Mouse (Mus musculus) CH12.LX (cell line): ENCODE measurements at regions not wholly inside any gene's neighbourhood (a gene's known extent, or its start where the extent isn't known, plus 50 kb on each side); places are given as distances from the start of the nearest gene placed in this dataset.

Experiments
- DNase-seq: peaks from one replicate; pipeline ENCODE4 v3.0.0-alpha.2; 2013; ENCODE audit errors: extremely low read depth
- H3K27ac ChIP-seq: 2 replicates; pipeline ENCODE4 v1.5.1; 2012; ENCODE audit warnings: low read depth, mild to moderate bottlenecking, control low read depth, moderate library complexity; ENCODE audit not compliant: insufficient read depth
- H3K27me3 ChIP-seq: replicated peaks from 2 replicates; pipeline ENCODE3; 2012; ENCODE audit warnings: inconsistent platforms
- H3K36me3 ChIP-seq, 2 experiments: replicated peaks in 1 of 2; 2 replicates each; pipeline versions ENCODE3 to v1.6.1; 2012; ENCODE audit warnings: inconsistent platforms in 1 of 2, low read length in 1 of 2, mild to moderate bottlenecking in 1 of 2, mixed read lengths in 1 of 2, moderate library complexity in 1 of 2; ENCODE audit not compliant: control insufficient read depth in 1 of 2, insufficient read depth in 1 of 2
- H3K4me1 ChIP-seq, 2 experiments: 2 replicates each; pipeline ENCODE4 v1.6.1; 2012; ENCODE audit warnings: inconsistent platforms in 1 of 2, moderate library complexity in 1 of 2; ENCODE audit not compliant: insufficient read depth in 2 of 2, control insufficient read depth in 1 of 2
- H3K4me2 ChIP-seq: 2 replicates; pipeline ENCODE4 v1.6.1; 2012; ENCODE audit warnings: low read depth, mild to moderate bottlenecking, control low read depth; ENCODE audit not compliant: poor library complexity, insufficient read depth, severe bottlenecking
- H3K4me3 ChIP-seq, 3 experiments: fragments of 150-350 bp in 1 of 3; sonication (generic) in 1 of 3; replicated peaks in 1 of 3; 2 replicates each; pipeline versions ENCODE3 to v1.5.1; 2011 to 2012; ENCODE audit warnings: low read depth in 2 of 3, low read length in 2 of 3, mild to moderate bottlenecking in 2 of 3, moderate library complexity in 2 of 3, control low read depth in 1 of 3, improper control_type of control experiment in 1 of 3, inconsistent platforms in 1 of 3, mixed read lengths in 1 of 3; ENCODE audit not compliant: poor library complexity in 1 of 3
- H3K79me2 ChIP-seq: replicated peaks from 2 replicates; pipeline ENCODE4 v1.6.1; 2012; ENCODE audit warnings: mild to moderate bottlenecking, moderate library complexity; ENCODE audit not compliant: control insufficient read depth, poor library complexity, insufficient read depth, severe bottlenecking; ENCODE audit errors: extremely low read depth
- H3K9ac ChIP-seq: 2 replicates; pipeline ENCODE4 v1.6.1; 2012; ENCODE audit warnings: low read depth, mild to moderate bottlenecking, control low read depth, moderate library complexity; ENCODE audit not compliant: insufficient read depth
- H3K9me3 ChIP-seq: replicated peaks from 2 replicates; pipeline ENCODE3; 2012; ENCODE audit warnings: low read length, inconsistent platforms, mixed read lengths
- CHD1 ChIP-seq: IDR thresholded peaks from 2 replicates; pipeline ENCODE4 v1.6.1; 2012; ENCODE audit warnings: low read depth, low read length, improper control_type of control experiment, inconsistent platforms
- CTCF ChIP-seq, 2 experiments: IDR thresholded peaks in 1 of 2; conservative IDR thresholded peaks in 1 of 2; 2 replicates each; pipeline ENCODE4 v1.5.1; 2011 to 2012; ENCODE audit warnings: low read depth in 2 of 2, low read length in 2 of 2, improper control_type of control experiment in 1 of 2, inconsistent platforms in 1 of 2, mild to moderate bottlenecking in 1 of 2, moderate library complexity in 1 of 2
- ELF1 ChIP-seq: IDR thresholded peaks from 2 replicates; pipeline ENCODE4 v1.6.1; 2014; ENCODE audit warnings: low read depth, mild to moderate bottlenecking, inconsistent platforms, low read length, improper control_type of control experiment
- EP300 ChIP-seq: IDR thresholded peaks from 2 replicates; pipeline ENCODE4 v1.6.1; 2011; ENCODE audit warnings: low read length, improper control_type of control experiment
- ETS1 ChIP-seq: conservative IDR thresholded peaks from 2 replicates; pipeline ENCODE4 v1.6.1; 2012; ENCODE audit warnings: low read depth, mild to moderate bottlenecking, inconsistent platforms, low read length, improper control_type of control experiment, moderate library complexity
- HCFC1 ChIP-seq: IDR thresholded peaks from 2 replicates; pipeline ENCODE4 v1.6.1; 2012; ENCODE audit warnings: low read depth, mild to moderate bottlenecking, inconsistent platforms, low read length, improper control_type of control experiment
- IRF4 ChIP-seq: IDR thresholded peaks from 2 replicates; pipeline ENCODE4 v1.6.1; 2014; ENCODE audit warnings: low read depth, mild to moderate bottlenecking, inconsistent platforms, low read length, improper control_type of control experiment
- MAFK ChIP-seq: IDR thresholded peaks from 2 replicates; pipeline ENCODE4 v1.6.1; 2011; ENCODE audit warnings: low read length, improper control_type of control experiment; ENCODE audit not compliant: insufficient replicate concordance
- MAZ ChIP-seq: IDR thresholded peaks from 2 replicates; pipeline ENCODE4 v1.6.1; 2012; ENCODE audit warnings: low read depth, mild to moderate bottlenecking, inconsistent platforms, low read length, improper control_type of control experiment, moderate library complexity
- NELFE ChIP-seq: IDR thresholded peaks from 2 replicates; pipeline ENCODE4 v1.6.1; 2011; ENCODE audit warnings: low read depth, low read length, improper control_type of control experiment
- PAX5 ChIP-seq: IDR thresholded peaks from 2 replicates; pipeline ENCODE4 v1.6.1; 2012; ENCODE audit warnings: low read length, inconsistent platforms, mixed read lengths
- RAD21 ChIP-seq: IDR thresholded peaks from 2 replicates; pipeline ENCODE4 v1.6.1; 2011; ENCODE audit warnings: low read depth, mild to moderate bottlenecking, low read length, improper control_type of control experiment, moderate library complexity
- SMC3 ChIP-seq: IDR thresholded peaks from 2 replicates; pipeline ENCODE4 v1.6.1; 2011; ENCODE audit warnings: low read depth, low read length, improper control_type of control experiment
- TBP ChIP-seq: conservative IDR thresholded peaks from 2 replicates; pipeline ENCODE4 v1.6.1; 2011; ENCODE audit warnings: low read depth, low read length, improper control_type of control experiment
- TCF12 ChIP-seq: IDR thresholded peaks from 2 replicates; pipeline ENCODE4 v1.6.1; 2014; ENCODE audit warnings: low read depth, mild to moderate bottlenecking, inconsistent platforms, low read length, improper control_type of control experiment
- USF1 ChIP-seq: IDR thresholded peaks from 2 replicates; pipeline ENCODE4 v1.6.1; 2014; ENCODE audit warnings: low read depth, mild to moderate bottlenecking, inconsistent platforms, low read length, improper control_type of control experiment
- ZC3H11A ChIP-seq: IDR thresholded peaks from 2 replicates; pipeline ENCODE4 v1.6.1; 2012; ENCODE audit warnings: low read depth, mild to moderate bottlenecking, inconsistent platforms, low read length, improper control_type of control experiment
- ZNF384 ChIP-seq: IDR thresholded peaks from 2 replicates; pipeline ENCODE4 v1.6.1; 2012; ENCODE audit warnings: low read depth, low read length, improper control_type of control experiment, inconsistent platforms
- dilution Hi-C: fragments of 300-500 bp; cut with MboI; formaldehyde crosslinking; loops from 2 replicates; pipeline ENCODE4 v1.14.3; 2020; ENCODE audit warnings: low sequenced_read_pairs; ENCODE audit not compliant: extremely low pct_unique_long_range_greater_than_20kb, extremely low pct_ligation_motif_present
- in situ Hi-C: fragments of 300-500 bp; cut with MboI; formaldehyde crosslinking; loops from 3 replicates; pipeline ENCODE4 v1.14.3; 2019; ENCODE audit warnings: low sequenced_read_pairs, low pct_ligation_motif_present, low pct_unique_long_range_greater_than_20kb, mixed read lengths

DNA sequence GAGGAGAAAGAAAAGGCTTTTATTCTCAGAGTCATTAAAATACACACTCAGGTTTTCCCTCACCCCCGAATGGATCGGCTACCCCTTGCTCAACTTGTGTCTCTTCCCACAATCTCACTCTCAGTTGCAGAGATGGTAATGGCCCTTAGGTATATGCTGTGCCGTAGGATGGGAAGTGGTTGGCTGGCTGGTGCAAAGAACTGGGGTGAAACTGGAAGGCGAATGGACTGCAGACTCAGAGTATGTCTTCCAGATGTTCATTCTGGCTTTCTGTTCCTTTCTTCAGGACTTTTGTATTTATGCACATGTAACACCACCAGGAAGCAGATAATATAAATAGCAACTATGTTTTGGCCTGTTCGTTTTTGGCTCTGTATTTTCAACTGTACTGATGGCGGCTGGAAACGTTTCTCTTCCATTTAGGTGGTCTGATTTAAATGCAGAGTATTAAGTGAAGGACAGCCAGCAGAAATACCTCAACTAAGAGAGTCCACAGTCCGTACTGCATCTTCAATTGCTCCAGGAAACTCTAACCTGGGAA, 188.0 kb upstream of the Daam1 start:
- dilution Hi-C loops (no loop called here), in situ Hi-C loops (no loop called here)
- H3K4me2 ChIP-seq, result no peak overlapping the region

DNA sequence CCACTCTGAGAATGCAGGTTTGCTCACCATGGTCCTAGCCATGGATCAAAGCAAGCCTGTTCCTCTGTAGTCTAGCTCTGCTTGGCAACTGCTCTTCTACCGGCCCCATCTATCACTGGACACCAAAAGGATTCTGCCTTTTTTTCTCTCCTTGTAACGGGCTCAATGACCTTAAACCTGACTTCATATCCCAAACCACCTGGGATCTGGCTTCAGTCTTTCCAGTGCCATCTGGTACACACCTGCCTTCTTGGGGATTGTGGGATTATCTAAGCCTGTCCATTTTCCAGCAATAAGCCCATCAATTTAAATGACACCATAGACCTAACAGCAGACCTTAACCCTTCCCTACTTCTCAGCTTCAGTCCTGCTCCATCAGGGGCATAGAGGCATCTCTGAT, 179.6 kb upstream of the Daam1 start:
- H3K9ac ChIP-seq, result no peak overlapping the region
- H3K79me2 ChIP-seq, result no peaks in the 10 kb centered on the region
- no peaks in the 10 kb centered on the region for H3K27me3 ChIP-seq
- H3K4me2 ChIP-seq, result no peak overlapping the region
- no peak for TF ChIP-seq TBP
- TF ChIP-seq MAFK, result no peak
- no peak for TF ChIP-seq USF1
- no peak for TF ChIP-seq SMC3
- TF ChIP-seq IRF4, result no peak
- TF ChIP-seq EP300, result no peak
- no peak for TF ChIP-seq ELF1
- TF ChIP-seq NELFE, result no peak
- TF ChIP-seq HCFC1, result no peak
- no peak for TF ChIP-seq TCF12
- no peak overlapping the region for H3K4me3 ChIP-seq
- in situ Hi-C loops (no loop called here), dilution Hi-C loops (no loop called here)
- no peaks in the 10 kb centered on the region for H3K4me1 ChIP-seq
- H3K9me3 ChIP-seq, result no peaks in the 10 kb centered on the region
- no peak for DNase-seq
- no peak overlapping the region for H3K27ac ChIP-seq
- H3K36me3 ChIP-seq, result no peaks in the 10 kb centered on the region

More for the DNA sequence above, 188.0 kb upstream of the Daam1 start:
- no peaks in the 10 kb centered on the region for H3K79me2 ChIP-seq
- no peaks in the 10 kb centered on the region for H3K36me3 ChIP-seq
- no peaks in the 10 kb centered on the region for H3K9me3 ChIP-seq
- no peak overlapping the region for H3K4me3 ChIP-seq
- H3K27ac ChIP-seq, result no peak overlapping the region
- H3K27me3 ChIP-seq, result no peaks in the 10 kb centered on the region
- peaks cover 0 to 3% of the 10 kb centered on the region in 2 experiments; a peak in 1 of 4 replicates for H3K4me1 ChIP-seq
- H3K9ac ChIP-seq, result no peak overlapping the region
- TF ChIP-seq NELFE (no peak), CTCF (conservative IDR thresholded peaks at IDR 0.05 in 1 of 2, IDR thresholded peaks at IDR 0.05 in 1 of 2; ENCODE audit: low read depth in 2 of 2, low read length in 2 of 2) (no peak), TCF12 (no peak), ZNF384 (no peak), RAD21 (no peak), ZC3H11A (no peak), MAZ (no peak), CHD1 (no peak), ETS1 (no peak), PAX5 (no peak)
- no peak for DNase-seq
